Mouse (Mus musculus) kidney, embryonic 14.5 days (tissue): ENCODE results near the gene Ccdc122. TPM values are rescaled to one million over a fixed set of nuclear protein-coding genes. Genes with fewer than 3 reads are reported as not detected.
"Not testable (repeated sequence)": the region's sequence is repeated elsewhere in the genome, so short reads cannot be mapped to it uniquely, and the experiment has no call there.

Experiments used
- ATAC-seq: fragments of 200-750 bp; cut with Nextera tagmentation; 2 replicates; pipeline ENCODE4 v1.8.0; 2017; ENCODE audit warnings: moderate number of reproducible peaks, mild to moderate bottlenecking, moderate TSS enrichment, moderate library complexity; ENCODE audit not compliant: low FRiP score, low TSS enrichment
- H3K27ac ChIP-seq: fragments of 300-500 bp; sonication (generic); 2 replicates; pipeline ENCODE4 v1.5.1; 2014; ENCODE audit warnings: low read depth, mild to moderate bottlenecking, low read length, moderate library complexity, mixed read lengths
- H3K27me3 ChIP-seq: fragments of 300-500 bp; sonication (generic); 2 replicates; pipeline ENCODE4 v1.6.1; 2014; ENCODE audit warnings: mild to moderate bottlenecking, low read length; ENCODE audit not compliant: control insufficient read depth, insufficient read depth
- H3K36me3 ChIP-seq: fragments of 300-500 bp; sonication (generic); 2 replicates; pipeline ENCODE4 v1.6.1; 2014; ENCODE audit warnings: low read length, mixed read lengths; ENCODE audit not compliant: control insufficient read depth, insufficient read depth
- H3K4me1 ChIP-seq: fragments of 300-500 bp; sonication (generic); 2 replicates; pipeline ENCODE4 v1.6.1; 2014; ENCODE audit warnings: low read length, mixed read lengths; ENCODE audit not compliant: control insufficient read depth, insufficient read depth
- H3K4me2 ChIP-seq: fragments of 300-500 bp; sonication (generic); replicated peaks from 2 replicates; pipeline ENCODE4 v1.6.1; 2014; ENCODE audit warnings: low read depth, mild to moderate bottlenecking, low read length
- H3K4me3 ChIP-seq: fragments of 300-500 bp; sonication (generic); 2 replicates; pipeline ENCODE4 v1.5.1; 2014; ENCODE audit warnings: mild to moderate bottlenecking, low read length
- H3K9ac ChIP-seq: fragments of 300-500 bp; sonication (generic); 2 replicates; pipeline ENCODE4 v1.6.1; 2014; ENCODE audit warnings: low read depth, mild to moderate bottlenecking, low read length, moderate library complexity
- H3K9me3 ChIP-seq: fragments of 300-500 bp; sonication (generic); 2 replicates; pipeline ENCODE4 v1.6.1; 2016; ENCODE audit warnings: low read length; ENCODE audit not compliant: control insufficient read depth
- WGBS: fragments of 180-500 bp; shearing (Covaris S2); extraction: QIAGEN DNeasy Blood & Tissue Kit; methylation state at CpG from one replicate; pipeline ENCODE4 v1.1.7; 2014; 5-methylcytosine and 5-hydroxymethylcytosine counted together
- polyA plus RNA-seq: library from polyadenylated mRNA; unstranded; fragments of >200 nt; fragmentation: Nextera tagmentation; extraction: Ambion mirVana; gene quantifications from 2 replicates; pipeline ENCODE4 v1.2.1, GENCODE M21; 2014

Gene Ccdc122
- 1.7 and 1.8 TPM in 2 replicates for polyA plus RNA-seq

- ATAC-seq = peak; percentile 82
- no peaks in the 10 kb centered on the region for H3K4me1 ChIP-seq
- under 1% methylated on average over 67 of the region's 86 CpGs for WGBS
- H3K9me3 ChIP-seq = no peaks in the 10 kb centered on the region
- peak within 1 kb of the TSS; percentile 70 for H3K4me3 ChIP-seq
- H3K27me3 ChIP-seq = no peaks in the 10 kb centered on the region
- H3K27ac ChIP-seq = no peak within 1 kb of the TSS
- H3K9ac ChIP-seq = peak within 1 kb of the TSS; percentile 75
- H3K4me2 ChIP-seq = peak within 1 kb of the TSS; percentile 82
- no peaks in the 10 kb centered on the region for H3K36me3 ChIP-seq
Measured at GRCm38 (mm10) chr14:77036226-77037046, at the start of gene Ccdc122, which contains the start of gene Lacc1. Gene Ccdc122, plus strand, starts transcription at chr14:77036772. Gene Lacc1, minus strand, starts transcription at chr14:77036904.

GRCm38 (mm10) chr14:76990351-76990750 lies 46.2 kb upstream of the Ccdc122 start:
- not testable (repeated sequence) for H3K27ac ChIP-seq, H3K9ac ChIP-seq, H3K36me3 ChIP-seq, H3K4me3 ChIP-seq, H3K9me3 ChIP-seq, H3K27me3 ChIP-seq, H3K4me1 ChIP-seq, H3K4me2 ChIP-seq, ATAC-seq
- 92% methylated on average over 2 of the region's 2 CpGs for WGBS

- peak overlapping the region; percentile 69 for H3K27ac ChIP-seq
- H3K36me3 ChIP-seq = no peaks in the 10 kb centered on the region
- H3K9me3 ChIP-seq = no peaks in the 10 kb centered on the region
- 0 out of 2 replicates have a peak overlapping the region, but pooled peaks have one; percentile 2 for H3K4me2 ChIP-seq
- no peak overlapping the region for H3K9ac ChIP-seq
- peak; percentile 88 for ATAC-seq
- H3K4me1 ChIP-seq = peaks cover 28% of the 10 kb centered on the region
- no peaks in the 10 kb centered on the region for H3K27me3 ChIP-seq
- 16% methylated on average over 8 of the region's 8 CpGs for WGBS
- no peak overlapping the region for H3K4me3 ChIP-seq
Measured at GRCm38 (mm10) chr14:77004740-77005139, 31.8 kb upstream of the Ccdc122 start.

- no peak overlapping the region for H3K4me3 ChIP-seq
- no peak overlapping the region for H3K9ac ChIP-seq
- no peaks in the 10 kb centered on the region for H3K9me3 ChIP-seq
- 30% methylated on average over 5 of the region's 5 CpGs for WGBS
- H3K27me3 ChIP-seq = no peaks in the 10 kb centered on the region
- H3K27ac ChIP-seq = peak overlapping the region; percentile 21; the same call in 1 of the 2 replicates
- no peak for ATAC-seq
- peaks cover 28% of the 10 kb centered on the region for H3K4me1 ChIP-seq
- H3K36me3 ChIP-seq = no peaks in the 10 kb centered on the region
- H3K4me2 ChIP-seq = no peak overlapping the region
Measured at GRCm38 (mm10) chr14:77005566-77005965, 31.0 kb upstream of the Ccdc122 start.

- Histone ChIP-seq H3K27ac (no peak overlapping the region), H3K4me3 (no peak overlapping the region), H3K27me3 (no peaks in the 10 kb centered on the region), H3K9ac (no peak overlapping the region), H3K4me1 (peaks cover 28% of the 10 kb centered on the region), H3K36me3 (no peaks in the 10 kb centered on the region), H3K9me3 (no peaks in the 10 kb centered on the region), H3K4me2 (no peak overlapping the region)
- peak; percentile 33; the same call in 1 of the 2 replicates for ATAC-seq
- WGBS = 8% methylated on average over 3 of the region's 3 CpGs
Measured at GRCm38 (mm10) chr14:77008238-77008637, 28.3 kb upstream of the Ccdc122 start.

- Histone ChIP-seq H3K9me3 (no peaks in the 10 kb centered on the region), H3K36me3 (no peaks in the 10 kb centered on the region), H3K9ac (no peak overlapping the region), H3K4me3 (no peak overlapping the region), H3K4me1 (0 out of 2 replicates have a peak, but pooled peaks cover 3% of the 10 kb centered on the region), H3K27me3 (no peaks in the 10 kb centered on the region), H3K4me2 (no peak overlapping the region), H3K27ac (no peak overlapping the region)
- 4% methylated on average over 3 of the region's 3 CpGs for WGBS
- ATAC-seq = 0 out of 2 replicates have a peak, but pooled peaks have one; percentile 57
Measured at GRCm38 (mm10) chr14:77011804-77012203, 24.8 kb upstream of the Ccdc122 start.

- ATAC-seq, H3K27me3 ChIP-seq, H3K4me3 ChIP-seq, H3K27ac ChIP-seq, H3K36me3 ChIP-seq, H3K9me3 ChIP-seq, H3K9ac ChIP-seq, H3K4me1 ChIP-seq, H3K4me2 ChIP-seq: not testable (repeated sequence)
- 49% methylated on average over 12 of the region's 12 CpGs for WGBS
Measured at GRCm38 (mm10) chr14:77016783-77017182, 19.8 kb upstream of the Ccdc122 start.

- no peak overlapping the region for H3K27ac ChIP-seq
- H3K36me3 ChIP-seq = no peaks in the 10 kb centered on the region
- H3K9me3 ChIP-seq = no peaks in the 10 kb centered on the region
- no peaks in the 10 kb centered on the region for H3K27me3 ChIP-seq
- no peaks in the 10 kb centered on the region for H3K4me1 ChIP-seq
- no peak overlapping the region for H3K9ac ChIP-seq
- 82% methylated on average over 6 of the region's 6 CpGs for WGBS
- ATAC-seq = no peak
- no peak overlapping the region for H3K4me3 ChIP-seq
- no peak overlapping the region for H3K4me2 ChIP-seq
Measured at GRCm38 (mm10) chr14:77017211-77017610, 19.4 kb upstream of the Ccdc122 start.

- Histone ChIP-seq H3K9me3 (no peaks in the 10 kb centered on the region), H3K9ac (no peak overlapping the region), H3K4me2 (no peak overlapping the region), H3K36me3 (no peaks in the 10 kb centered on the region), H3K4me3 (no peak overlapping the region), H3K27me3 (no peaks in the 10 kb centered on the region), H3K27ac (no peak overlapping the region), H3K4me1 (no peaks in the 10 kb centered on the region)
- 85% methylated on average over 3 of the region's 3 CpGs for WGBS
- ATAC-seq = no peak
Measured at GRCm38 (mm10) chr14:77024499-77024898, 12.1 kb upstream of the Ccdc122 start.
